8 mouse cellular contexts compared by ENCODE assay signal in the genomic region with DNA sequence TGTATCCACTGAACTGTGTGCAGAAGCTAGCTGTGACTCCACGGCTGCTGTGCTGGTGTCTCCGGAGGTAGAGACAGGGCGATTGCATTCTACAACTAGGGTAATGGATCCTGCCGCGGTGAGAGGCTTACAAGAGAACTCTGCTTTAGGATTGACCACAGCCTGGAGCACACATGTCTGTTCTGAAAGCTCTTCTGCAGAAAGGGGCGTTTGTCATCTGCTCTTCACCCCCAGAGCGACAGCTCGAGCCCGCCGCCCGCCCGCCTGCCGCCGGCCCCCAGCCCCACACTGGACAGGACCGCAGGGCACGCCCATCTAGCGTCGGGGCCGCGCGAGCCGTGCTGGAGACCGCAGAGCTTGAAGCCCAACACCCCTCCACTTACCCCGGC. TPM values are rescaled to one million over a fixed set of nuclear protein-coding genes. Genes with fewer than 3 reads are reported as not detected.
DNase-seq lines count a peak whose midpoint lies in the region; ATAC-seq and TF ChIP-seq lines count a peak whose summit lies in the region.

No protein-coding gene starts in this region.

- no peak; a peak in 1 of 4 replicates for TF ChIP-seq EP300 in MEL (IDR thresholded peaks at IDR 0.05; ENCODE audit: low read depth in 1 of 2, low read length in 2 of 2)

- peak overlapping the region; percentile 96 for H3K27ac ChIP-seq in heart, embryonic 15.5 days
- H3K27ac ChIP-seq in MEL (ENCODE audit: control insufficient read depth, low read depth, low read length) = peak overlapping the region; percentile 93
- peak overlapping the region; percentile 94 for H3K27ac ChIP-seq in hindbrain, embryonic 10.5 days
- peak overlapping the region; percentile 92 for H3K27ac ChIP-seq in midbrain, embryonic 10.5 days (replicated peaks)

- intact Hi-C loops in gastrocnemius, postnatal 36 days (cut with DNase I) = loop anchor here (2.0 kb wide), 1 partner anchor 43 kb away; no protein-coding TSS in a partner anchor

- no peak for DNase-seq in heart, adult 8-10 months (ENCODE audit: low spot score)
- no peak for DNase-seq in MEL (ENCODE audit: low read depth, low spot score)
- no peak for DNase-seq in hindbrain, embryonic 10.5 days (ENCODE audit: low spot score)
- no peak for DNase-seq in midbrain, embryonic 10.5 days (ENCODE audit: low spot score)
- DNase-seq in ovary, postnatal 10 days (ENCODE audit: low spot score) = no peak
- DNase-seq in gastrocnemius, postnatal 36 days = no peak
- DNase-seq in kidney, postnatal 25 days = no peak

- no peaks in the 10 kb centered on the region for H3K36me3 ChIP-seq in heart, embryonic 15.5 days
- H3K36me3 ChIP-seq in MEL (ENCODE audit: control insufficient read depth in 1 of 2, insufficient read depth in 2 of 2, low read length in 2 of 2) = peaks cover 0 to 11% of the 10 kb centered on the region in 2 experiments; a peak in 2 of 4 replicates
- no peaks in the 10 kb centered on the region for H3K36me3 ChIP-seq in hindbrain, embryonic 10.5 days
- no peaks in the 10 kb centered on the region for H3K36me3 ChIP-seq in midbrain, embryonic 10.5 days

- H3K9ac ChIP-seq in heart, embryonic 15.5 days = peak overlapping the region; percentile 77
- H3K9ac ChIP-seq in MEL (ENCODE audit: control insufficient read depth, low read depth, low read length, poor library complexity, severe bottlenecking) = peak overlapping the region; percentile 87

- peaks cover 8% of the 10 kb centered on the region for H3K79me2 ChIP-seq in MEL (ENCODE audit: control insufficient read depth, insufficient read depth, low read length, poor library complexity)

- peak; percentile 63 for ATAC-seq in heart, embryonic 15.5 days (replicated peaks; ENCODE audit: insufficient number of reproducible peaks, insufficient read depth, low FRiP score, low read depth)

- TF ChIP-seq CTCF in MEL (IDR thresholded peaks at IDR 0.05 in 2 of 3, conservative IDR thresholded peaks at IDR 0.05 in 1 of 3; ENCODE audit: control insufficient read depth in 1 of 3, insufficient read depth in 1 of 3, low read depth in 2 of 3, low read length in 3 of 3, poor library complexity in 1 of 3, severe bottlenecking in 1 of 3) = no peak

- H3K4me2 ChIP-seq in heart, embryonic 15.5 days = peak overlapping the region; percentile 68

- no peaks in the 10 kb centered on the region for H3K9me3 ChIP-seq in heart, embryonic 15.5 days (replicated peaks)
- no peaks in the 10 kb centered on the region for H3K9me3 ChIP-seq in MEL (replicated peaks; ENCODE audit: insufficient read depth, low read length)
- H3K9me3 ChIP-seq in hindbrain, embryonic 10.5 days = no peaks in the 10 kb centered on the region
- H3K9me3 ChIP-seq in midbrain, embryonic 10.5 days (replicated peaks) = no peaks in the 10 kb centered on the region

- H3K4me1 ChIP-seq in heart, embryonic 15.5 days (replicated peaks) = peaks cover 35% of the 10 kb centered on the region
- peaks cover 11 to 12% of the 10 kb centered on the region in 2 experiments for H3K4me1 ChIP-seq in MEL (ENCODE audit: control insufficient read depth in 1 of 2, insufficient read depth in 2 of 2, low read length in 2 of 2)
- H3K4me1 ChIP-seq in hindbrain, embryonic 10.5 days (replicated peaks) = peaks cover 35% of the 10 kb centered on the region
- peaks cover 29% of the 10 kb centered on the region for H3K4me1 ChIP-seq in midbrain, embryonic 10.5 days

- TF ChIP-seq RAD21 in MEL (IDR thresholded peaks at IDR 0.05; ENCODE audit: low read depth, low read length) = no peak

- H3K4me3 ChIP-seq in heart, embryonic 15.5 days = peak overlapping the region; percentile 84
- peak overlapping the region; percentile 70 to 90 for H3K4me3 ChIP-seq in MEL (ENCODE audit: control insufficient read depth in 1 of 2, insufficient read depth in 1 of 2, low read depth in 2 of 2, low read length in 2 of 2)
- H3K4me3 ChIP-seq in hindbrain, embryonic 10.5 days = peak overlapping the region; percentile 78
- peak overlapping the region; percentile 96 for H3K4me3 ChIP-seq in midbrain, embryonic 10.5 days

- under 1% methylated on average over 24 of the region's 24 CpGs for WGBS in heart, embryonic 15.5 days
- WGBS in hindbrain, embryonic 10.5 days = under 1% methylated on average over 24 of the region's 24 CpGs
- 0% methylated on average over 24 of the region's 24 CpGs for WGBS in midbrain, embryonic 10.5 days

- TF ChIP-seq POLR2A in MEL (IDR thresholded peaks at IDR 0.05; ENCODE audit: control insufficient read depth in 1 of 2, insufficient read depth in 1 of 2, low read depth in 1 of 2, low read length in 2 of 2, poor library complexity in 1 of 2) = peak in 1 of 2 experiments; percentile 36; a peak in 1 of 4 replicates

- H3K27me3 ChIP-seq in heart, embryonic 15.5 days = no peaks in the 10 kb centered on the region
- H3K27me3 ChIP-seq in MEL (ENCODE audit: control insufficient read depth in 1 of 2, insufficient read depth in 2 of 2, low read length in 2 of 2) = no peaks in the 10 kb centered on the region
- no peaks in the 10 kb centered on the region for H3K27me3 ChIP-seq in hindbrain, embryonic 10.5 days (ENCODE audit: insufficient read depth, poor library complexity, severe bottlenecking)
- H3K27me3 ChIP-seq in midbrain, embryonic 10.5 days (ENCODE audit: low read depth, poor library complexity, severe bottlenecking) = no peaks in the 10 kb centered on the region

TF ChIP-seq in MEL, 35 proteins besides CTCF, POLR2A, EP300 and RAD21:
- TF ChIP-seq NELFE (IDR thresholded peaks at IDR 0.05; ENCODE audit: low read depth, low read length) (no peak), KAT2A (conservative IDR thresholded peaks at IDR 0.05; ENCODE audit: low read depth, low read length) (no peak), ELF1 (IDR thresholded peaks at IDR 0.05; ENCODE audit: low read depth, low read length) (no peak), TCF12 (IDR thresholded peaks at IDR 0.05; ENCODE audit: low read depth, low read length) (no peak), GATA1 (IDR thresholded peaks at IDR 0.05; ENCODE audit: low read depth, low read length) (no peak), ZC3H11A (IDR thresholded peaks at IDR 0.05; ENCODE audit: low read depth, low read length) (no peak), SIN3A (IDR thresholded peaks at IDR 0.05; ENCODE audit: low read length) (no peak), USF1 (IDR thresholded peaks at IDR 0.05; ENCODE audit: low read depth, low read length) (no peak), HCFC1 (IDR thresholded peaks at IDR 0.05; ENCODE audit: low read depth, low read length) (no peak), NRF1 (IDR thresholded peaks at IDR 0.05; ENCODE audit: insufficient read depth, low read depth, low read length, poor library complexity, severe bottlenecking) (no peak), TBP (IDR thresholded peaks at IDR 0.05; ENCODE audit: low read depth, low read length) (no peak), BHLHE40 (IDR thresholded peaks at IDR 0.05; ENCODE audit: borderline replicate concordance, low read depth, low read length) (no peak), USF2 (IDR thresholded peaks at IDR 0.05; ENCODE audit: borderline replicate concordance in 1 of 2, insufficient read depth in 1 of 2, low read depth in 1 of 2, low read length in 2 of 2) (no peak), MXI1 (IDR thresholded peaks at IDR 0.05; ENCODE audit: low read depth, low read length) (no peak), MEF2A (IDR thresholded peaks at IDR 0.05; ENCODE audit: extremely low read depth, insufficient replicate concordance, low read depth, low read length, poor library complexity, severe bottlenecking) (no peak), MAZ (IDR thresholded peaks at IDR 0.05; ENCODE audit: low read depth, low read length) (no peak)

RNA-seq across cellular contexts. Expression of a gene that starts 0.7 kb away (rescaled TPM):
- polyA plus RNA-seq in heart, embryonic 15.5 days (2015; fragmentation: Nextera tagmentation; extraction: Ambion mirVana) = 41.0 and 49.6 TPM in 2 replicates
- 10 to 100 TPM; 19.9 to 23.4 (median 22.0) TPM for total RNA-seq in heart, adult 8-10 months (2022)
- total RNA-seq in MEL (2012; rRNA removed) = 20.9 and 23.2 TPM in 2 replicates
- polyA plus RNA-seq in MEL (2012; ENCODE audit: insufficient read depth in 1 of 2, insufficient read length in 2 of 2, low read depth in 1 of 2, low replicate concordance in 2 of 2, missing spikeins in 1 of 2) = 10 to 100 TPM in 1 of 2 experiments, not detected in 1; 23.7 TPM
- polyA plus RNA-seq in hindbrain, embryonic 10.5 days (2016; fragmentation: Nextera tagmentation; extraction: Ambion mirVana) = 58.8 and 60.5 TPM in 2 replicates
- polyA plus RNA-seq in midbrain, embryonic 10.5 days (2016; fragmentation: Nextera tagmentation; extraction: Ambion mirVana) = 63.4 and 64.3 TPM in 2 replicates
- 1 to 10 TPM; 8.9 to 9.5 TPM for total RNA-seq in gastrocnemius, postnatal 36 days (2021)

RNA-seq across cellular contexts. Expression of a gene that starts 43.9 kb away (rescaled TPM):
- polyA plus RNA-seq in heart, embryonic 15.5 days (2015; fragmentation: Nextera tagmentation; extraction: Ambion mirVana) = 7.1 and 7.3 TPM in 2 replicates
- total RNA-seq in heart, adult 8-10 months (2022) = 10 to 100 TPM; 70.5 to 87.1 (median 79.0) TPM
- 22.6 and 27.5 TPM in 2 replicates for total RNA-seq in MEL (2012; rRNA removed)
- polyA plus RNA-seq in MEL (2012; ENCODE audit: insufficient read depth in 1 of 2, insufficient read length in 2 of 2, low read depth in 1 of 2, low replicate concordance in 2 of 2, missing spikeins in 1 of 2) = 100 to 1,000 TPM in 1 of 2 experiments, 10 to 100 TPM in 1; 34.7 to 126 TPM
- 7.8 and 9.5 TPM in 2 replicates for polyA plus RNA-seq in hindbrain, embryonic 10.5 days (2016; fragmentation: Nextera tagmentation; extraction: Ambion mirVana)
- 9.6 and 10.1 TPM in 2 replicates for polyA plus RNA-seq in midbrain, embryonic 10.5 days (2016; fragmentation: Nextera tagmentation; extraction: Ambion mirVana)
- total RNA-seq in gastrocnemius, postnatal 36 days (2021) = 10 to 100 TPM; 78.6 to 82.9 TPM
